Mouse (Mus musculus) hindbrain, embryonic 14.5 days (tissue): ENCODE measurements around the gene Zfp219. TPM values are rescaled to one million over a fixed set of nuclear protein-coding genes. Genes with fewer than 3 reads are reported as not detected.

Experiments
- ATAC-seq: fragments of 200-750 bp; cut with Nextera tagmentation; 2 replicates; pipeline ENCODE4 v1.8.0; 2017; ENCODE audit warnings: moderate number of reproducible peaks, mild to moderate bottlenecking, moderate TSS enrichment, moderate library complexity; ENCODE audit not compliant: low FRiP score
- DNase-seq: peaks from one replicate; pipeline ENCODE4 v3.0.0-alpha.2; 2015; ENCODE audit warnings: low spot score
- H3K27ac ChIP-seq: fragments of 300-500 bp; sonication (generic); 2 replicates; pipeline ENCODE4 v1.5.1; 2014; ENCODE audit warnings: mild to moderate bottlenecking, moderate library complexity
- H3K27me3 ChIP-seq: fragments of 300-500 bp; sonication (generic); 2 replicates; pipeline ENCODE4 v1.6.1; 2014; ENCODE audit warnings: mild to moderate bottlenecking, low read length, mixed read lengths; ENCODE audit not compliant: control insufficient read depth, insufficient read depth
- H3K36me3 ChIP-seq: fragments of 300-500 bp; sonication (generic); replicated peaks from 2 replicates; pipeline ENCODE4 v1.6.1; 2014; ENCODE audit not compliant: control insufficient read depth, insufficient read depth
- H3K4me1 ChIP-seq: fragments of 300-500 bp; sonication (generic); replicated peaks from 2 replicates; pipeline ENCODE4 v1.6.1; 2014; ENCODE audit warnings: antibody characterized with exemption, low read length, mixed read lengths; ENCODE audit not compliant: control insufficient read depth, insufficient read depth
- H3K4me2 ChIP-seq: fragments of 300-500 bp; sonication (generic); replicated peaks from 2 replicates; pipeline ENCODE4 v1.6.1; 2014; ENCODE audit warnings: mild to moderate bottlenecking, moderate library complexity
- H3K4me3 ChIP-seq: fragments of 300-500 bp; sonication (generic); replicated peaks from 2 replicates; pipeline ENCODE4 v1.5.1; 2014; ENCODE audit warnings: mild to moderate bottlenecking, low read length
- H3K9ac ChIP-seq: fragments of 300-500 bp; sonication (generic); 2 replicates; pipeline ENCODE4 v1.6.1; 2014
- H3K9me3 ChIP-seq: fragments of 300-500 bp; sonication (generic); 2 replicates; pipeline ENCODE4 v1.6.1; 2016; ENCODE audit warnings: low read length; ENCODE audit not compliant: control insufficient read depth
- WGBS: fragments of 180-500 bp; shearing (Covaris S2); extraction: QIAGEN DNeasy Blood & Tissue Kit; methylation state at CpG from one replicate; pipeline ENCODE4 v1.1.7; 2014; 5-methylcytosine and 5-hydroxymethylcytosine counted together
- polyA plus RNA-seq: library from polyadenylated mRNA; unstranded; fragments of >200 nt; fragmentation: Nextera tagmentation; extraction: Ambion mirVana; gene quantifications from 2 replicates; pipeline ENCODE4 v1.2.1, GENCODE M21; 2014

Gene Zfp219
- polyA plus RNA-seq, 1 experiment from 2014 or later: 26.4 TPM

- WGBS: 88% methylated on average over 3 of the region's 3 CpGs
- ATAC-seq: no peak
- H3K36me3 ChIP-seq: no peaks in the 10 kb centered on the region
Observed at GRCm38 (mm10) chr14:51979252-51979651, 41.3 kb downstream of the Zfp219 start.

GRCm38 (mm10) chr14:51967400-51967799 is 53.1 kb downstream of the Zfp219 start:
- 92% methylated on average over 3 of the region's 3 CpGs for WGBS
- no peak overlapping the region for H3K4me3 ChIP-seq
- H3K36me3 ChIP-seq: no peaks in the 10 kb centered on the region
- no peak for ATAC-seq
- no peak for DNase-seq
- no peak overlapping the region for H3K9ac ChIP-seq
- H3K4me2 ChIP-seq: no peak overlapping the region
- H3K4me1 ChIP-seq: no peaks in the 10 kb centered on the region
- H3K27me3 ChIP-seq: no peaks in the 10 kb centered on the region
- no peaks in the 10 kb centered on the region for H3K9me3 ChIP-seq
- no peak overlapping the region for H3K27ac ChIP-seq

More at GRCm38 (mm10) chr14:51979252-51979651, 41.3 kb downstream of the Zfp219 start:
- Histone ChIP-seq H3K9ac (no peak overlapping the region), H3K4me3 (no peak overlapping the region), H3K27ac (no peak overlapping the region), H3K4me2 (no peak overlapping the region), H3K4me1 (peaks cover 11% of the 10 kb centered on the region; the same call in 1 of the 2 replicates), H3K27me3 (no peaks in the 10 kb centered on the region), H3K9me3 (no peaks in the 10 kb centered on the region)
- no peak for DNase-seq

- no peak for ATAC-seq
- H3K4me1 ChIP-seq: no peaks in the 10 kb centered on the region
- H3K9me3 ChIP-seq: no peaks in the 10 kb centered on the region
- 92% methylated on average over 2 of the region's 2 CpGs for WGBS
- no peak overlapping the region for H3K4me3 ChIP-seq
- no peak for DNase-seq
- no peak overlapping the region for H3K27ac ChIP-seq
- H3K27me3 ChIP-seq: no peaks in the 10 kb centered on the region
- no peak overlapping the region for H3K9ac ChIP-seq
- no peak overlapping the region for H3K4me2 ChIP-seq
- no peaks in the 10 kb centered on the region for H3K36me3 ChIP-seq
Observed at GRCm38 (mm10) chr14:51960316-51960715, 60.2 kb downstream of the Zfp219 start.

Other genes with a start within 250 kb of the Zfp219 start
- not detected in 2 replicates for gene Ang4, start 247.1 kb downstream of the Zfp219 start, polyA plus RNA-seq
- gene AY358078, start 220.7 kb downstream of the Zfp219 start, polyA plus RNA-seq: not detected in 2 replicates
- not detected in 2 replicates for gene Ear6, start 167.0 kb downstream of the Zfp219 start, polyA plus RNA-seq
- gene Mettl17, start 135.9 kb downstream of the Zfp219 start, polyA plus RNA-seq: 76.0 and 87.5 TPM in 2 replicates
- 0.95 and 1.5 TPM in 2 replicates for gene Slc39a2, start 127.8 kb downstream of the Zfp219 start, polyA plus RNA-seq
- 165 and 190 TPM in 2 replicates for gene Ndrg2, start 106.6 kb downstream of the Zfp219 start, polyA plus RNA-seq
- not detected in 2 replicates for gene Tppp2, start 102.3 kb downstream of the Zfp219 start, polyA plus RNA-seq
- gene Rnase13, start 98.0 kb downstream of the Zfp219 start, polyA plus RNA-seq: not detected in 2 replicates
- gene Arhgef40, start 36.0 kb downstream of the Zfp219 start, polyA plus RNA-seq: 67.2 and 68.8 TPM in 2 replicates
- 0.29 and 0.37 TPM in 2 replicates for gene Tmem253, start 5.1 kb downstream of the Zfp219 start, polyA plus RNA-seq
- gene Olfr221, start 21.7 kb upstream of the Zfp219 start, polyA plus RNA-seq: not detected in 2 replicates
- gene Hnrnpc, start 83.3 kb upstream of the Zfp219 start, polyA plus RNA-seq: 447 and 451 TPM in 2 replicates
- gene Rpgrip1, start 90.0 kb upstream of the Zfp219 start, polyA plus RNA-seq: 31.1 and 41.6 TPM in 2 replicates
- gene Supt16, start 176.7 kb upstream of the Zfp219 start, polyA plus RNA-seq: 50.2 and 53.3 TPM in 2 replicates
- 47.3 and 52.3 TPM in 2 replicates for gene Chd8, start 237.0 kb upstream of the Zfp219 start, polyA plus RNA-seq